Mouse (Mus musculus): ENCODE data around the gene Lta. TPM values are rescaled to one million over a fixed set of nuclear protein-coding genes. Genes with fewer than 3 reads are reported as not detected.

Lta gene
- total RNA-seq, 2 experiments from 2014 or later = 0.16 TPM; not detected in 1

DNA sequence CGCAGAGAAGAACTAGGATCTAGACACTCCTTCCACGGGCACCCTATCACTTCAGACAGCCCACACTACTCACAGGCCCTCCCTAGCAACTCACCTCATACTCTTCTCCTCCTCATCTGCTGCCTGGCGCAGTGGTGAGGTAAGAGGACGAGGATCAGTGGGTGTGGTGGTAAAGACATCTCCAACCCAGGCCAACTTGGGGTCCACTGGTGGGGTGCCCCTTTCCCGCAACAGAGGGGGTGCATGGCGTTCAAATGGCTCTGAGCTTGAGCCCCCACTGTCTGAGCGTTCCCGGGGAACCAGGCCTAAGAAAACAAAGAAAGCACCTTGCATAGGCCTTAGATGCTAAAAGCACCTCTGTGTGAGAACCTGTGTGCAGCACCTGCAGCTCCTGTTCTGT, 47.9 kb downstream of the Lta start:
- DNase-seq = no peak

GRCm38 (mm10) chr17:35156461-35157200, 48.5 kb downstream of the Lta start:
- no peak for DNase-seq

GRCm38 (mm10) chr17:35155451-35155850, 49.7 kb downstream of the Lta start:
- no peak for DNase-seq

GRCm38 (mm10) chr17:35154616-35155015, 50.5 kb downstream of the Lta start:
- DNase-seq = no peak

GRCm38 (mm10) chr17:35153931-35154330, 51.2 kb downstream of the Lta start:
- no peak for DNase-seq

Small RNAs within 50 kb of the gene (microRNA-seq; reads per million reads assigned to microRNA genes)
- gene Mir6973a (0 reads per million in 2 experiments), gene Mir6974 (0 reads per million in 2 experiments), gene Mir6975 (0.50 to 0.95 reads per million in 2 experiments), gene Mir8094 (0 reads per million in 2 experiments)

Other genes starting within 250 kb of the Lta start
- 1 to 10 TPM; 2.2 to 4.3 TPM for gene Hspa1b, start 246.1 kb downstream of the Lta start, total RNA-seq (2021)
- not detected for gene Gm20481, start 235.4 kb downstream of the Lta start, total RNA-seq (2021)
- gene Hspa1a, start 233.2 kb downstream of the Lta start, total RNA-seq (2021) = 1 to 10 TPM; 3.8 to 6.4 TPM
- gene Hspa1l, start 232.6 kb downstream of the Lta start, total RNA-seq (2021) = 1 to 10 TPM; 6.2 to 9.9 TPM
- gene Lsm2, start 223.5 kb downstream of the Lta start, total RNA-seq (2021) = 10 to 100 TPM; 24.7 to 28.2 TPM
- 10 to 100 TPM; 31.4 to 40.7 TPM for gene Vars, start 204.4 kb downstream of the Lta start, total RNA-seq (2021)
- gene Vwa7, start 188.8 kb downstream of the Lta start, total RNA-seq (2021) = 1 to 10 TPM; 2.0 to 2.5 TPM
- 1 to 10 TPM; 2.8 to 3.1 TPM for gene Sapcd1, start 177.3 kb downstream of the Lta start, total RNA-seq (2021)
- 1 to 10 TPM; 1.5 to 3.5 TPM for gene Msh5, start 158.6 kb downstream of the Lta start, total RNA-seq (2021)
- 10 to 100 TPM; 39.2 to 50.5 TPM for gene Clic1, start 155.4 kb downstream of the Lta start, total RNA-seq (2021)
- 10 to 100 TPM; 45.3 to 51.9 TPM for gene Ddah2, start 146.3 kb downstream of the Lta start, total RNA-seq (2021)
- gene Ly6g6c, start 140.0 kb downstream of the Lta start, total RNA-seq (2021) = not detected
- gene Mpig6b, start 139.2 kb downstream of the Lta start, total RNA-seq (2021) = under 1 TPM in 1 of 2 experiments, not detected in 1; 0.20 TPM
- not detected for gene Ly6g6e, start 128.4 kb downstream of the Lta start, total RNA-seq (2021)
- under 1 TPM in 1 of 2 experiments, not detected in 1; 0.97 TPM for gene Ly6g6d, start 127.3 kb downstream of the Lta start, total RNA-seq (2021)
- gene Ly6g6f, start 119.7 kb downstream of the Lta start, total RNA-seq (2021) = under 1 TPM in 1 of 2 experiments, not detected in 1; 0.23 TPM
- gene Abhd16a, start 116.1 kb downstream of the Lta start, total RNA-seq (2021) = 10 to 100 TPM; 59.1 to 65.0 TPM
- not detected for gene Ly6g5c, start 97.1 kb downstream of the Lta start, total RNA-seq (2021)
- under 1 TPM in 1 of 2 experiments, not detected in 1; 0.34 TPM for gene Ly6g5b, start 89.9 kb downstream of the Lta start, total RNA-seq (2021)
- gene Gpank1, start 83.9 kb downstream of the Lta start, total RNA-seq (2021) = 1 to 10 TPM; 4.9 to 6.3 TPM
- gene Csnk2b, start 83.3 kb downstream of the Lta start, total RNA-seq (2021) = 100 to 1,000 TPM; 165 to 166 TPM
- gene D17H6S53E, start 79.0 kb downstream of the Lta start, total RNA-seq (2021) = 10 to 100 TPM; 11.8 to 18.8 TPM
- not detected for gene Apom, start 73.3 kb downstream of the Lta start, total RNA-seq (2021)
- 100 to 1,000 TPM; 217 to 220 TPM for gene Bag6, start 70.2 kb downstream of the Lta start, total RNA-seq (2021)
- 100 to 1,000 TPM; 128 to 149 TPM for gene Prrc2a, start 40.5 kb downstream of the Lta start, total RNA-seq (2021)
- gene Aif1, start 29.3 kb downstream of the Lta start, total RNA-seq (2021) = 1 to 10 TPM; 2.4 to 2.6 TPM
- gene Lst1, start 16.9 kb downstream of the Lta start, total RNA-seq (2021) = 1 to 10 TPM; 4.6 to 5.3 TPM
- under 1 TPM; 0.68 to 0.75 TPM for gene Ltb, start 10.9 kb downstream of the Lta start, total RNA-seq (2021)
- under 1 TPM; 0.23 to 0.99 TPM for gene Tnf, start 3.3 kb downstream of the Lta start, total RNA-seq (2021)
- not detected for gene Gm16181, start 15.5 kb upstream of the Lta start, total RNA-seq (2021)
- gene Atp6v1g2, start 28.3 kb upstream of the Lta start, total RNA-seq (2021) = 1 to 10 TPM; 2.1 to 3.3 TPM
- gene Nfkbil1, start 30.4 kb upstream of the Lta start, total RNA-seq (2021) = 10 to 100 TPM in 1 of 2 experiments, 1 to 10 TPM in 1; 9.9 to 11.1 TPM
- 100 to 1,000 TPM; 147 to 169 TPM for gene Ddx39b, start 36.4 kb upstream of the Lta start, total RNA-seq (2021)
- 10 to 100 TPM; 39.3 to 47.2 TPM for gene H2-D1, start 57.4 kb upstream of the Lta start, total RNA-seq (2021)
- gene H2-Q1, start 115.1 kb upstream of the Lta start, total RNA-seq (2021) = under 1 TPM; 0.23 to 0.70 TPM
- under 1 TPM; 0.34 to 0.45 TPM for gene H2-Q2, start 136.9 kb upstream of the Lta start, total RNA-seq (2021)
- 1 to 10 TPM; 5.1 to 6.0 TPM for gene H2-Q4, start 174.3 kb upstream of the Lta start, total RNA-seq (2021)
- under 1 TPM in 1 of 2 experiments, not detected in 1; 0.43 TPM for gene H2-Q6, start 219.5 kb upstream of the Lta start, total RNA-seq (2021)
- gene H2-Q7, start 233.8 kb upstream of the Lta start, total RNA-seq (2021) = 1 to 10 TPM in 1 of 2 experiments, under 1 TPM in 1; 0.68 to 1.4 TPM

Data from gastrocnemius, postnatal 10 days (tissue).